Mouse (Mus musculus) mouse trophoblast stem cell (cell line): ENCODE measurements around the gene Hmx1.

Experiments used
- in situ Hi-C, 2 experiments: fragments of 300-500 bp; cut with MseI, MboI; formaldehyde crosslinking; loops; 2 replicates in 1 of 2; 3 replicates in 1 of 2; pipeline ENCODE4 v1.15.1; 2025

Gene Hmx1

GRCm38 (mm10) chr5:35397642-35398309 is 8.9 kb downstream of the Hmx1 start:
- in situ Hi-C loops: no loop called here

GRCm38 (mm10) chr5:35398310-35398910 is 9.5 kb downstream of the Hmx1 start:
- in situ Hi-C loops: no loop called here

GRCm38 (mm10) chr5:35399061-35399460 is 10.2 kb downstream of the Hmx1 start:
- in situ Hi-C loops: no loop called here

- in situ Hi-C loops: no loop called here
Observed at GRCm38 (mm10) chr5:35399704-35400320, 10.9 kb downstream of the Hmx1 start.

GRCm38 (mm10) chr5:35401240-35401639 is 12.3 kb downstream of the Hmx1 start:
- in situ Hi-C loops: no loop called here

GRCm38 (mm10) chr5:35407411-35407930 is 18.6 kb downstream of the Hmx1 start:
- in situ Hi-C loops: no loop called here

- in situ Hi-C loops: no loop called here
Observed at GRCm38 (mm10) chr5:35411028-35411427, 22.1 kb downstream of the Hmx1 start.

- in situ Hi-C loops: no loop called here
Observed at GRCm38 (mm10) chr5:35412833-35413232, 23.9 kb downstream of the Hmx1 start.

- in situ Hi-C loops: no loop called here
Observed at GRCm38 (mm10) chr5:35417707-35418106, 28.8 kb downstream of the Hmx1 start.

GRCm38 (mm10) chr5:35421622-35422021 is 32.7 kb downstream of the Hmx1 start:
- in situ Hi-C loops: no loop called here

GRCm38 (mm10) chr5:35425218-35425617 is 36.3 kb downstream of the Hmx1 start:
- in situ Hi-C loops: no loop called here

GRCm38 (mm10) chr5:35427901-35428300 is 39.0 kb downstream of the Hmx1 start:
- in situ Hi-C loops: no loop called here

- in situ Hi-C loops: no loop called here
Observed at GRCm38 (mm10) chr5:35428421-35428820, 39.5 kb downstream of the Hmx1 start.

- in situ Hi-C loops: no loop called here
Observed at GRCm38 (mm10) chr5:35432098-35432497, 43.2 kb downstream of the Hmx1 start.

GRCm38 (mm10) chr5:35434038-35434437 is 45.1 kb downstream of the Hmx1 start:
- in situ Hi-C loops: no loop called here

GRCm38 (mm10) chr5:35434703-35435102 is 45.8 kb downstream of the Hmx1 start:
- in situ Hi-C loops: no loop called here

GRCm38 (mm10) chr5:35438805-35439204 is 49.9 kb downstream of the Hmx1 start:
- in situ Hi-C loops: no loop called here

- in situ Hi-C loops: no loop called here
Observed at GRCm38 (mm10) chr5:35440459-35440858, 51.6 kb downstream of the Hmx1 start.

- in situ Hi-C loops: no loop called here
Observed at GRCm38 (mm10) chr5:35441411-35441810, 52.5 kb downstream of the Hmx1 start.

GRCm38 (mm10) chr5:35444731-35445130 is 55.8 kb downstream of the Hmx1 start:
- in situ Hi-C loops: no loop called here

- in situ Hi-C loops: no loop called here
Observed at GRCm38 (mm10) chr5:35447656-35448443, 58.9 kb downstream of the Hmx1 start.
